Mouse (Mus musculus): ENCODE measurements at regions not wholly inside any gene's neighbourhood (a gene's known extent, or its start where the extent isn't known, plus 50 kb on each side); places are given as distances from the start of the nearest gene placed in this dataset.
"Not testable (repeated sequence)": the region's sequence is repeated elsewhere in the genome, so short reads cannot be mapped to it uniquely, and the experiment has no call there.

- H3K79me3 ChIP-seq (ENCODE audit: low read depth) = no peaks in the 10 kb centered on the region
- no peaks in the 10 kb centered on the region for H3K36me3 ChIP-seq (ENCODE audit: control insufficient read depth, insufficient read depth)
- H3K79me2 ChIP-seq (ENCODE audit: control insufficient read depth, insufficient read depth) = no peaks in the 10 kb centered on the region
- no peak overlapping the region for H3ac ChIP-seq (ENCODE audit: control insufficient read depth, insufficient read length, low read depth)
- no peak for TF ChIP-seq MYOD1 (IDR thresholded peaks at IDR 0.05; ENCODE audit: control insufficient read depth, insufficient read length, low read depth)
- no peaks in the 10 kb centered on the region for H3K27me3 ChIP-seq (ENCODE audit: control insufficient read depth, insufficient read depth, insufficient read length)
- no peak overlapping the region for H3K4me3 ChIP-seq (ENCODE audit: insufficient read depth, poor library complexity, severe bottlenecking)
Measured at GRCm38 (mm10) chr1:12092564-12093504, 678.9 kb downstream of the A830018L16Rik start.

- H3K79me3 ChIP-seq (ENCODE audit: low read depth) = no peaks in the 10 kb centered on the region
- no peaks in the 10 kb centered on the region for H3K36me3 ChIP-seq (ENCODE audit: control insufficient read depth, insufficient read depth)
- H3K79me2 ChIP-seq (ENCODE audit: control insufficient read depth, insufficient read depth) = no peaks in the 10 kb centered on the region
- H3ac ChIP-seq (ENCODE audit: control insufficient read depth, insufficient read length, low read depth) = no peak overlapping the region
- TF ChIP-seq MYOG (IDR thresholded peaks at IDR 0.05; ENCODE audit: control insufficient read depth, extremely low read depth, insufficient read length) = no peak
- no peak for TF ChIP-seq MAX (IDR thresholded peaks at IDR 0.05)
- TF ChIP-seq CTCF (IDR thresholded peaks at IDR 0.05; ENCODE audit: control insufficient read depth, insufficient read depth, insufficient read length) = no peak
- TF ChIP-seq USF1 (IDR thresholded peaks at IDR 0.05; ENCODE audit: low read depth) = no peak
- TF ChIP-seq MYOD1 (IDR thresholded peaks at IDR 0.05; ENCODE audit: control insufficient read depth, insufficient read length, low read depth) = no peak
- TF ChIP-seq CEBPB (IDR thresholded peaks at IDR 0.05; ENCODE audit: low read depth) = no peak
- TF ChIP-seq FOSL1 (IDR thresholded peaks at IDR 0.05; ENCODE audit: insufficient read depth, low read length, poor library complexity, severe bottlenecking) = no peak
- H3K4me3 ChIP-seq (ENCODE audit: insufficient read depth, poor library complexity, severe bottlenecking) = no peak overlapping the region
- no peaks in the 10 kb centered on the region for H3K27me3 ChIP-seq (ENCODE audit: control insufficient read depth, insufficient read depth, insufficient read length)
Measured at GRCm38 (mm10) chr1:12115041-12115828, 701.3 kb downstream of the A830018L16Rik start.

DNA sequence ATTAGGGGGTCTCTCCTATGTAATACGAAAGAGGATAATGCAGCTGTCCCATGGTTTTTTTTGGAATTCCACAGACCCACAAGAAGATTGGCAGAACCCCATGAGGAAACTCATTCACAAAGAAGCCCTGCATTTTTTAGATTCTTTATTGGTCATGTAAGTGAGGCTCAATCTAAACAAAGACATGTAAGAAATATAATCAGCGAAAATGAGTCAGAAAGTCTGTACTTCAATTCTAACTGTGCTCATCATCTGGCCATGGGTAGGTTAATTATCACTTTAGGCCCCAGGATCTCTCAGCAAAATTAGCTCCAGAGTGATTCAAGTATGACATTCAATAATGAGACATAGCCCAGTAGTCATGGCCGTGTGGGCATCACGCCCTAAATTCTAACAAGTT, 703.2 kb downstream of the A830018L16Rik start:
- no peak overlapping the region for H3K4me3 ChIP-seq (ENCODE audit: insufficient read depth, poor library complexity, severe bottlenecking)
- H3ac ChIP-seq (ENCODE audit: control insufficient read depth, insufficient read length, low read depth) = no peak overlapping the region
- H3K27me3 ChIP-seq (ENCODE audit: control insufficient read depth, insufficient read depth, insufficient read length) = no peaks in the 10 kb centered on the region
- H3K79me3 ChIP-seq (ENCODE audit: low read depth) = no peaks in the 10 kb centered on the region
- H3K36me3 ChIP-seq (ENCODE audit: control insufficient read depth, insufficient read depth) = no peaks in the 10 kb centered on the region
- no peaks in the 10 kb centered on the region for H3K79me2 ChIP-seq (ENCODE audit: control insufficient read depth, insufficient read depth)
- peak; percentile 46 for TF ChIP-seq MYOD1 (IDR thresholded peaks at IDR 0.05; ENCODE audit: control insufficient read depth, insufficient read length, low read depth)
- no peak for TF ChIP-seq CTCF (IDR thresholded peaks at IDR 0.05; ENCODE audit: control insufficient read depth, insufficient read depth, insufficient read length)

DNA sequence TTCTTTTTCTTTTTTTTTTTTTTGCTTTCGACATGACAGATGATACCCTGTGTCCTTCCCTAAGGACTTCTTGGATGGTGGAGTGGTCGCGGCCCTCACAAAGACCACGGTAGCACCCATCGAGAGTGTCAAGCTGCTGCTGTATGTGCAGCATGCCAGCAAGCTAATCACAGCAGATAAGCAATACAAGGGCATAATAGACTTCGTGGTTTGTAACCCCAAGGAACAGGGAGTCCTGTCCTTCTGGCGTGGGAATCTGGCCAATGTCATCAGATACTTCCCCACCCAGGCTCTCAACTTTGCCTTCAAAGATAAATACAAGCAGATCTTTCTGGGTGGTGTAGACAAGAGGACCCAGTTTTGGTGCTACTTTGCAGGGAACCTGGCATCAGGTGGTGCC, 707.0 kb downstream of the A830018L16Rik start:
- Histone ChIP-seq H3ac (ENCODE audit: control insufficient read depth, insufficient read length, low read depth) (no peak overlapping the region), H3K27me3 (ENCODE audit: control insufficient read depth, insufficient read depth, insufficient read length) (no peaks in the 10 kb centered on the region), H3K36me3 (ENCODE audit: control insufficient read depth, insufficient read depth) (no peaks in the 10 kb centered on the region), H3K79me2 (ENCODE audit: control insufficient read depth, insufficient read depth) (no peaks in the 10 kb centered on the region), H3K79me3 (ENCODE audit: low read depth) (no peaks in the 10 kb centered on the region), H3K4me3 (ENCODE audit: insufficient read depth, poor library complexity, severe bottlenecking) (no peak overlapping the region)
- TF ChIP-seq USF1 (IDR thresholded peaks at IDR 0.05; ENCODE audit: low read depth) = no peak
- TF ChIP-seq FOSL1 (IDR thresholded peaks at IDR 0.05; ENCODE audit: insufficient read depth, low read length, poor library complexity, severe bottlenecking) = no peak
- TF ChIP-seq CEBPB (IDR thresholded peaks at IDR 0.05; ENCODE audit: low read depth) = no peak
- TF ChIP-seq MYOG (IDR thresholded peaks at IDR 0.05; ENCODE audit: control insufficient read depth, extremely low read depth, insufficient read length) = no peak
- no peak for TF ChIP-seq MAX (IDR thresholded peaks at IDR 0.05)
- TF ChIP-seq MYOD1 (IDR thresholded peaks at IDR 0.05; ENCODE audit: control insufficient read depth, insufficient read length, low read depth) = no peak
- TF ChIP-seq CTCF (IDR thresholded peaks at IDR 0.05; ENCODE audit: control insufficient read depth, insufficient read depth, insufficient read length) = no peak

GRCm38 (mm10) chr1:12126611-12127010, 712.7 kb downstream of the A830018L16Rik start:
- H3K27me3 ChIP-seq (ENCODE audit: control insufficient read depth, insufficient read depth, insufficient read length); H3ac ChIP-seq (ENCODE audit: control insufficient read depth, insufficient read length, low read depth); H3K79me2 ChIP-seq (ENCODE audit: control insufficient read depth, insufficient read depth); H3K4me3 ChIP-seq (ENCODE audit: insufficient read depth, poor library complexity, severe bottlenecking); H3K36me3 ChIP-seq (ENCODE audit: control insufficient read depth, insufficient read depth); H3K79me3 ChIP-seq (ENCODE audit: low read depth): not testable (repeated sequence)

- Histone ChIP-seq H3K27me3 (ENCODE audit: control insufficient read depth, insufficient read depth, insufficient read length) (no peaks in the 10 kb centered on the region), H3K79me3 (ENCODE audit: low read depth) (no peaks in the 10 kb centered on the region), H3K79me2 (ENCODE audit: control insufficient read depth, insufficient read depth) (no peaks in the 10 kb centered on the region), H3K36me3 (ENCODE audit: control insufficient read depth, insufficient read depth) (no peaks in the 10 kb centered on the region), H3ac (ENCODE audit: control insufficient read depth, insufficient read length, low read depth) (no peak overlapping the region), H3K4me3 (ENCODE audit: insufficient read depth, poor library complexity, severe bottlenecking) (no peak overlapping the region)
- no peak for TF ChIP-seq FOSL1 (IDR thresholded peaks at IDR 0.05; ENCODE audit: insufficient read depth, low read length, poor library complexity, severe bottlenecking)
- no peak for TF ChIP-seq MAX (IDR thresholded peaks at IDR 0.05)
- TF ChIP-seq MYOG (IDR thresholded peaks at IDR 0.05; ENCODE audit: control insufficient read depth, extremely low read depth, insufficient read length) = no peak
- TF ChIP-seq CTCF (IDR thresholded peaks at IDR 0.05; ENCODE audit: control insufficient read depth, insufficient read depth, insufficient read length) = no peak
- TF ChIP-seq CEBPB (IDR thresholded peaks at IDR 0.05; ENCODE audit: low read depth) = no peak
- no peak for TF ChIP-seq USF1 (IDR thresholded peaks at IDR 0.05; ENCODE audit: low read depth)
- no peak for TF ChIP-seq MYOD1 (IDR thresholded peaks at IDR 0.05; ENCODE audit: control insufficient read depth, insufficient read length, low read depth)
Measured at GRCm38 (mm10) chr1:12170503-12170902, 756.6 kb downstream of the A830018L16Rik start.

All from C2C12 (cell line).